Mouse (Mus musculus) limb, embryonic 14.5 days (tissue): ENCODE results near the gene Nudt22. TPM values are rescaled to one million over a fixed set of nuclear protein-coding genes. Genes with fewer than 3 reads are reported as not detected.

Experiments
- ATAC-seq: fragments of 200-750 bp; cut with Nextera tagmentation; 2 replicates; pipeline ENCODE4 v1.8.0; 2017; ENCODE audit warnings: low read depth, moderate number of reproducible peaks, moderate TSS enrichment; ENCODE audit not compliant: low FRiP score
- DNase-seq: peaks from one replicate; pipeline ENCODE4 v3.0.0-alpha.2; 2015; ENCODE audit warnings: low spot score
- H3K27ac ChIP-seq: fragments of 300-500 bp; sonication (generic); replicated peaks from 2 replicates; pipeline ENCODE4 v1.5.1; 2014; ENCODE audit warnings: low read depth, mild to moderate bottlenecking, low read length, moderate library complexity, mixed read lengths
- H3K27me3 ChIP-seq: fragments of 300-500 bp; sonication (generic); 2 replicates; pipeline ENCODE4 v1.6.1; 2014; ENCODE audit warnings: low read length, mixed read lengths; ENCODE audit not compliant: control insufficient read depth, insufficient read depth
- H3K36me3 ChIP-seq: fragments of 300-500 bp; sonication (generic); 2 replicates; pipeline ENCODE4 v1.6.1; 2014; ENCODE audit warnings: mild to moderate bottlenecking, low read length, moderate library complexity, mixed read lengths; ENCODE audit not compliant: control insufficient read depth, insufficient read depth
- H3K4me1 ChIP-seq: fragments of 300-500 bp; sonication (generic); 2 replicates; pipeline ENCODE4 v1.6.1; 2014; ENCODE audit warnings: antibody characterized with exemption, low read length, mixed read lengths; ENCODE audit not compliant: control insufficient read depth, insufficient read depth
- H3K4me2 ChIP-seq: fragments of 300-500 bp; sonication (generic); replicated peaks from 2 replicates; pipeline ENCODE4 v1.6.1; 2014; ENCODE audit warnings: low read depth, mild to moderate bottlenecking, low read length, moderate library complexity; ENCODE audit not compliant: severe bottlenecking
- H3K4me3 ChIP-seq: fragments of 300-500 bp; sonication (generic); replicated peaks from 2 replicates; pipeline ENCODE4 v1.5.1; 2014; ENCODE audit warnings: low read length
- H3K9ac ChIP-seq: fragments of 300-500 bp; sonication (generic); 2 replicates; pipeline ENCODE4 v1.6.1; 2014; ENCODE audit warnings: mild to moderate bottlenecking, low read depth, low read length, moderate library complexity; ENCODE audit not compliant: severe bottlenecking
- H3K9me3 ChIP-seq: fragments of 300-500 bp; sonication (generic); 2 replicates; pipeline ENCODE4 v1.6.1; 2016; ENCODE audit warnings: low read length; ENCODE audit not compliant: control insufficient read depth
- POLR2A ChIP-seq: fragments of 200-500 bp; IDR thresholded peaks from 2 replicates; pipeline ENCODE4 v1.8.0; 2012; ENCODE audit warnings: inconsistent platforms, mild to moderate bottlenecking, moderate library complexity, borderline replicate concordance; ENCODE audit not compliant: insufficient read depth, insufficient read length; ENCODE audit errors: extremely low read depth
- WGBS: fragments of 180-500 bp; shearing (Covaris S2); extraction: QIAGEN DNeasy Blood & Tissue Kit; methylation state at CpG from one replicate; pipeline ENCODE4 v1.1.7; 2014; 5-methylcytosine and 5-hydroxymethylcytosine counted together
- polyA plus RNA-seq, 2 experiments: library from polyadenylated mRNA; depleted of rRNA in 1 of 2; stranded (reverse) in 1 of 2; unstranded in 1 of 2; fragments of >200 nt; fragmentation: Nextera tagmentation in 1 of 2; extraction: Ambion mirVana in 1 of 2; gene quantifications; 2 replicates each; pipeline versions ENCODE4 v1.2.1 to v1.2.3; 2012 to 2014

Gene Nudt22
- polyA plus RNA-seq, 2 experiments = 21.9 to 22.1 TPM

- DNase-seq = no peak
- no peaks in the 10 kb centered on the region for H3K4me1 ChIP-seq
- ATAC-seq = no peak
- H3K9ac ChIP-seq = no peak within 1 kb of the TSS
- H3K9me3 ChIP-seq = no peaks in the 10 kb centered on the region
- no peak within 1 kb of the TSS for H3K4me2 ChIP-seq
- H3K27me3 ChIP-seq = no peaks in the 10 kb centered on the region
- H3K4me3 ChIP-seq = no peak within 1 kb of the TSS
- no peak within 1 kb of the TSS for H3K27ac ChIP-seq
- TF ChIP-seq POLR2A = no peak
- H3K36me3 ChIP-seq = peaks cover 62% of the 10 kb centered on the region
- 78% methylated on average over 5 of the region's 5 CpGs for WGBS
Observed at GRCm38 (mm10) chr19:7019191-7019590, 23.3 kb upstream of the Nudt22 start, which contains the start of gene Fermt3. Gene Fermt3, minus strand, starts transcription at chr19:7019469.

GRCm38 (mm10) chr19:7018546-7018945, 22.6 kb upstream of the Nudt22 start:
- ATAC-seq (no peak), DNase-seq (no peak)
- TF ChIP-seq POLR2A = no peak
- Histone ChIP-seq H3K9me3 (no peaks in the 10 kb centered on the region), H3K27ac (no peak overlapping the region), H3K4me2 (no peak overlapping the region), H3K9ac (no peak overlapping the region), H3K36me3 (peaks cover 62% of the 10 kb centered on the region), H3K27me3 (no peaks in the 10 kb centered on the region), H3K4me3 (no peak overlapping the region), H3K4me1 (no peaks in the 10 kb centered on the region)
- WGBS = 90% methylated on average over 11 of the region's 11 CpGs

GRCm38 (mm10) chr19:7017541-7018457, 21.9 kb upstream of the Nudt22 start:
- 81% methylated on average over 12 of the region's 12 CpGs for WGBS

GRCm38 (mm10) chr19:7014481-7015135, 18.7 kb upstream of the Nudt22 start:
- peaks cover 23% of the 10 kb centered on the region for H3K36me3 ChIP-seq
- no peaks in the 10 kb centered on the region for H3K27me3 ChIP-seq
- H3K4me1 ChIP-seq = no peaks in the 10 kb centered on the region
- no peak overlapping the region for H3K27ac ChIP-seq
- WGBS = 90% methylated on average over 20 of the region's 20 CpGs
- H3K9me3 ChIP-seq = no peaks in the 10 kb centered on the region
- H3K9ac ChIP-seq = no peak overlapping the region
- H3K4me3 ChIP-seq = no peak overlapping the region
- no peak for ATAC-seq
- no peak for TF ChIP-seq POLR2A
- DNase-seq = no peak
- H3K4me2 ChIP-seq = no peak overlapping the region

More at GRCm38 (mm10) chr19:7017541-7018457, 21.9 kb upstream of the Nudt22 start:
- ATAC-seq = no peak
- TF ChIP-seq POLR2A = no peak
- no peaks in the 10 kb centered on the region for H3K9me3 ChIP-seq
- no peaks in the 10 kb centered on the region for H3K4me1 ChIP-seq
- no peaks in the 10 kb centered on the region for H3K27me3 ChIP-seq
- H3K27ac ChIP-seq = no peak overlapping the region
- H3K4me3 ChIP-seq = no peak overlapping the region
- H3K9ac ChIP-seq = no peak overlapping the region
- H3K36me3 ChIP-seq = peaks cover 55% of the 10 kb centered on the region
- no peak for DNase-seq
- no peak overlapping the region for H3K4me2 ChIP-seq

- no peak for DNase-seq
- Histone ChIP-seq H3K9me3 (no peaks in the 10 kb centered on the region), H3K27me3 (no peaks in the 10 kb centered on the region), H3K4me2 (no peak overlapping the region), H3K9ac (no peak overlapping the region), H3K27ac (no peak overlapping the region), H3K4me3 (no peak overlapping the region), H3K36me3 (peaks cover 17% of the 10 kb centered on the region), H3K4me1 (no peaks in the 10 kb centered on the region)
- no peak for TF ChIP-seq POLR2A
- no peak for ATAC-seq
- 85% methylated on average over 9 of the region's 9 CpGs for WGBS
Observed at GRCm38 (mm10) chr19:7013984-7014383, 18.1 kb upstream of the Nudt22 start.
